Mouse (Mus musculus): ENCODE results near the gene Calb2. TPM values are rescaled to one million over a fixed set of nuclear protein-coding genes. Genes with fewer than 3 reads are reported as not detected.

Calb2 gene
- not detected in 2 replicates for total RNA-seq (2015; ENCODE audit: low replicate concordance)
- not detected in 2 replicates for total RNA-seq (2017; ENCODE audit: low replicate concordance)

DNA sequence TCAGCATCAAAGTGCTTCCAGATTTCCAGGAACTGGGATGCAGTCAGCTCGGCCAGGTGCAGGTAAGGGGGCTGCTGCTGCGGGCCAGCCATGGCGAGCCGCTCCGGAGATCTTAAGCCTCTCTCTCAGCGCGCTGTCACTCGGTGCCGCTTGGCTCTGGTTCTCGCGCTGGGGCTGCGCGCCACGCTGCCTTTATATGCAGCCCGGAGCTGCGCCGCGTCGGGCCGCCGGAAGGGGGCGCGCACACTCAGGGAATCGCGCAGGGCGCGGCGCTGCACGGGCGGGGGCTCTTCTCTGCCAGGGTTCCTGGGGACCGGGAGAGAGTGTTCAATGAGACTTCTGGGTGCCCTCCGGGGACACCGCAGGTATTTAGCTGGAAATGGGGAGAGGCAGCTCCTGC lies at the start of gene Calb2:
Gene Calb2, minus strand, starts transcription at position 165 of the 400 bp plus-strand sequence.
- ATAC-seq (replicated peaks; ENCODE audit: low FRiP score, poor library complexity, severe bottlenecking), result no peak

DNA sequence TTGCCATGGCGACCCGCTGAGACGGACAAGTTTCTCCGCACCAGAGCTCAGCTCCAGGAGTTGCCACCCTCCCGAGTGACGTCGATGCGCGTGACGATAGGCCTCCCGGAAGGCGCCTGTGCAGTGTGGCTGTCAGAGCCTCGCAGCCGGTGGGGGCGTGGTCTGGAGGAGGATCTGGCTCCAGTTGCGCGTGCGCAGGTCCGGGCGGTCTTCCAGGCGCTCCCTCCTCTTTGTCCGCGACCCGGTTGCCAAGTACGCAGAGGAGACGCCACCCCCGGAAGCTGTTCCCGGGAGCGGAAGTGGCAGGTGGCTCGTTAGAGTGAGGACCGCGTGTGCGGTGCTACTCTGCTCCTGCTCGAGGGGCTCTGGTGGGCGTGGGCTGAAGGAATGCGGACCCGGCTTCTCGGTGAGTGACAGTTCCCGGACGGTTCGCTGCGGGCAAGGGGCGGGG lies 49.7 kb upstream of the Calb2 start:
- peak; percentile 99 for ATAC-seq (replicated peaks; ENCODE audit: low FRiP score, poor library complexity, severe bottlenecking)

DNA sequence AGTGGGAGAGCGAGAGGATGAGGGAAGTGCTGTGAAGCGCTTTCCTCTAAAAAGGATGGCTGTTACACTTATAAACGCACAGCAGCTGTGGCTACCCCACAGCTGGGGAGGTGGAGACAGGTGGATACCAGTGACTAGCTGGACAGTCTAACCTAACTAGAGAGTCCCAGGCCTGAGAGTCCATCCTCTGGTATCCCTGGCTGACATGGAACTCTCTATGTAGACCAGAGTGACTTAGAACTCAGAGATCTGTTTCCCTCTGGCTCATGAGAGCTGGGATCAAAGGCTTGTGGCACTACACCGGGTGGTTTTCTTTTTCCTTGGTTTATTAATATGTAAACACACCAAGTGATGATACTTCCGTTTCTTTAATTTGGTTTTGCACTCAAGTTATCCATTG lies 49.2 kb upstream of the Calb2 start:
- no peak for ATAC-seq (replicated peaks; ENCODE audit: low FRiP score, poor library complexity, severe bottlenecking)

DNA sequence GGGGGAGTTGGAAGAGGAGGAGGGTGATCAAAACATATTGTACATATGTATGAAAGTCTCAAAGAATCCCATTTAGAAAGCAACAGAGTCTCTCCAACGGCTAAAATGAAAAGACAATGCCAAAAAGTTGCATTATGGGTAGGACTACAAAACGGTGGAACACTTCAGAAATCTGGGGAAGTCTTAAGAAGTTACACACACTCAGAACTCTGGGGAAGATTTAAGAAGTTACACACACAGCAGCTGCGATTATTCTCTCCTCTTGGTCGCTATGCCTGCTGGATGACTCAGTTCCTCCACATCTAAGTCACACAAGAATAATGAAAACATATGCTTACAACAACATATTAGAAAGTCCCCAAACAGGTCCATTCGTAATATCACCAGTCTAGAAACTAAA lies 48.2 kb upstream of the Calb2 start:
- ATAC-seq (replicated peaks; ENCODE audit: low FRiP score, poor library complexity, severe bottlenecking), result no peak

DNA sequence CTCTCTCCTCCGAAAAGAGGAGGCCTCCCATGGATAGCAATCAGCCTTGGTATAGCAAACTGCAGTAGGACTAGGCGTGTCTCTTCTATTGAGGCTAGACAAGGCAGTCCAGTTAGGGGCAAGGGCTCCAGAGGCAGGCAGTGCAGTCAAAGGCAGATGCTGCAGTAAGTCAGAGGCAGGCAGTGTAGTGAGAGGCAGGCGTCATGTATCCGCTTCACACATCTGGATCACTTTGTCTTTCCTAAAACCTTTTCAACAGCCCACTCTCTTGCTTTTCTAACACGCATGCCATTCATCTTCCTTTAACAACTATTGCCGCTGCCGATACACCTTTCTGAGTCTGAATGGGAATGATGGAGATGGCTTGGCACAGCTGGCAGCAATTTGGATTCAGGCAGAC lies 47.4 kb upstream of the Calb2 start, which contains the start of gene Cmtr2:
Gene Cmtr2, plus strand, starts transcription at position 301 of the 400 bp plus-strand sequence.
- ATAC-seq (replicated peaks; ENCODE audit: low FRiP score, poor library complexity, severe bottlenecking), result no peak

DNA sequence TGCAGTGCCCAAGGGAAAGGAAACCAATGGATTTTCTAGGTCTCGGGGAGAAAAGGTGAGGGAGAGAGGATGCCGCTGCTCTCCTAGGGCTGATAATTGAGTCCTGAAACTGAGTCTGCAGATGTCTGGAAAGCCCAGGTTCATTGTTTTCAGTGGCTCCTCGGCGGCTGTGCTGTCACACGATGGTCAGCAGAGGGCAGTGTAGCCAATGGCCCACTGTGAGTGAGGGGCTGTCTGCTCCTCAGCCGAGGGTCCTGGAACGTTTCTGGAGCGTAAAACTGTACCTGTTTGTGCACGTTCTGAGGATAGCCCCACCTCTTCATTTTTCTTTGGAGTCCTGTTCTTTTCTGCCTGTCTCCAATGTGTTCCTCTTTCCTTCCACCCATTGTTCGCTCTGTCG lies 33.8 kb upstream of the Calb2 start:
- no peak for ATAC-seq (replicated peaks; ENCODE audit: low FRiP score, poor library complexity, severe bottlenecking)

DNA sequence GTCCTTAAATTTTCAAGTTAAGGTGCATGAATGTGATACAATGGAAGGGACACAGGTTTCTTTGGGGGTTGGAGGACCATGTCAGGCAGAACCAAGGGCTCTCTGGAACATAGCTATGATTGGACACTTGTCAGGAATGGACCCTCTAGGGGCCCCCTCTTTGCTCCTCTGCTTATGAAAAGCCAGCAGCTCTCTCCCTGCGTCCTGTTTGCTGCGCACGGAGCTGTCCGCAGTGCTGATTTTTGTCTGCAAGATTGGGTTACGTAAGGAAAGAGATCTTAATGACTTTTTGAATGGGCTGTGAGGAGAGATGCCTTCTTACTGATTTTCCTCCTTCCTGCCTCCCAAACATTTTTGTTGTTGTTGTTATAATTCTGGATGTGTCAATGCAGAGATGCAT lies 28.7 kb upstream of the Calb2 start:
- no peak for ATAC-seq (replicated peaks; ENCODE audit: low FRiP score, poor library complexity, severe bottlenecking)

DNA sequence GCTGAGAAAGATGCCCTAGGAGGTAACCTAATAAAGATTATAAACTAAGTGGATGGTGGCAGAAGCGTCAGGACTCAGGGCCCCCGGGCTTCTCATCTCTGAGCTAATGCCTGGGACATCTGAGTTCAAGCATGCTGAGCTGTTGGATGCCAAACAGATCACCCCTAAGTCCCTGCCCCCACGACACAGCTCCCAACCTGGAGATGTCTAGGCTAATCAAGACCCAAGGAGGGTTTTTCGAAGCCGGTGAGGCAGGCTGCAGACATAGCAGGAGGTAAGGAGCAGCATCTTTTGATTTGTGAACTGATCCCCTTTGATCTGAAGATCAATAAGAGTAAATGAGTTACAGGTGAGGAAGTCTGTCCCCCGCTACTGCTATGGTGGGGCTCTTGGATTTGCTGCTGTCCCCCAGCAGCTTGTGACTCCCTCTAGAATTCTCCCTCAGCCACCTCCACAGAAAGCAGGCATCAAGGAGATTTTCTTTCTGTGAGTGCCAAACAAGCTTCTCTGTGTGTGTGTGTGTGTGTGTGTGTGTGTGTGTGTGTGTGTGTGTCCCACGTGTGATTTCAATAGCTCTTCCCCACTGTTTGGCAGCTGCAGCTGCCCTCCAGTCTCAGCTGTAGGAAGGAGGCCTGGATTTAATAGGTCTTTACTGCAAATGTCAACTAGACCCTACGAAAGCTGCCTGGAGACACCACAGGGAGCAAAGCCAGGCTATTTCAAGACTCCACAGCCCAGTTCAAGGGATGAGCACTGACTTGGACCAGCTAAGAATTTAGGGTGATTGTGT lies 21.1 kb upstream of the Calb2 start:
- ATAC-seq (replicated peaks; ENCODE audit: low FRiP score, poor library complexity, severe bottlenecking), result no peak

DNA sequence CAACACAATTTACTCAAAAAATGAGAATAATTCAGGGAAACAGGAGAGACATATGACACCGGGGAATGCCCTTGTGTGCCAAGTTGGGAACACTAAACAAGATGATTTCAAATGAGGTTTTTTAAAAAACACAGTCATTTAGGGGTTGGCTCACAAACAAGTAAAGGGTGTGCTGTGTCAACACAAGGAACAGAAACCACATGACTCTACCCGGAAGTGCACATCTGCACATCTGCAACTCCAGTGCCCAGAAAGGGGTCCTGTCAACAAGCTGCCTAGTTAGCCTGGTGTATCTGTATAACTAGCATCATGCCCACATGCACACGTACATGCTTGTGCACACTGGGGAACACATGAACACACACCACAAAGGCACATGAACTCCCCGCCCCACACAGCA lies 17.5 kb upstream of the Calb2 start:
- no peak for ATAC-seq (replicated peaks; ENCODE audit: low FRiP score, poor library complexity, severe bottlenecking)

DNA sequence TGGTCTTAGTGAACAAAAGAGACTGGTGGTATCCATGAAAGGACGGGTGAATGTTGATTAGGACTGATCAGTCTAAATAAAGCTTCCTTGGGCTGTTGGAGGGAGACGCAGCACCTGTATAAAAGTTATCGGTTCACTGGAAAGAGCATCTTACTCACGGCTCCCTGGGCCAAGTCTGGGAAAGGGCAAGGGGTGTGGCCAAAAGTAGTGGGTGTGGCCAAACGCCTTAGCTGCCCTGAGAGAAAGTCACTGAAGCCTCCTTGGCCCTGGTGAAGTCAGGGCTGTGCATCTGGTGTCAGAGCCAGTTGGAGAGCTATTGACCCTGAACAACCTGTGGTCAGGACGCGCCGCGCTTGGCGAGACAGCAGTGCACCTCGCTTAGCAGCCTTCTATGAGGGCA lies 15.7 kb upstream of the Calb2 start:
- ATAC-seq (replicated peaks; ENCODE audit: low FRiP score, poor library complexity, severe bottlenecking), result no peak

DNA sequence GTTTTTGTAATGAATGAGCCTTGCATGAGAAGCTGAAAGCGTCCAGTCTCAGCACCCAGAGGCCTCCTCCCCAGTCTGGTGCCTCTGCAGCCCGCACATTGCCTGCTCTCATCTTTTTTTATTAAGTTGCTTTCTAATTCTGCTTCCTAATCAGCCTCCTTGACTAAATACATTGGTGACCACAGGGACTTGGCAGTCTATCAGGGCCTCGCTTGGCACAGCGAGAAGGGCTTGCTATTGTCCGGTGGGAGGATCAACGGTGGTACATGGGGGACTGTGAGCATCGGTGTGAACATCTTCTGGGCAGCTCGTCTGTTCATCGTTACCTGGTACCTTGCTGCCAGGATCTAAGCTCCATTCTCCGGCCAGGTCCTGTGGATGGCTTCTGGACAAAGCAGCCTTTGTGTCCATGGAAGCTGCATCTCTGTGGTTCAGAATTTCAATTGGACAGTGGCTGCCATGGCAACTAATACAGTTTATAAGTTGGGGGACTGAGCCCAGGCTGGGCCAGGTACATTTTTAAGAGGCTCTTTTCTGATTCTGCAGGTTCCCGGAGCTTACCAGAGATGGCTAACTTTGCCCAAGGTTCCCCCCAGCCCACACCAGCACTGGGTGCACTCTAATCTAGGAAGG lies 14.8 kb upstream of the Calb2 start:
- no peak for ATAC-seq (replicated peaks; ENCODE audit: low FRiP score, poor library complexity, severe bottlenecking)

DNA sequence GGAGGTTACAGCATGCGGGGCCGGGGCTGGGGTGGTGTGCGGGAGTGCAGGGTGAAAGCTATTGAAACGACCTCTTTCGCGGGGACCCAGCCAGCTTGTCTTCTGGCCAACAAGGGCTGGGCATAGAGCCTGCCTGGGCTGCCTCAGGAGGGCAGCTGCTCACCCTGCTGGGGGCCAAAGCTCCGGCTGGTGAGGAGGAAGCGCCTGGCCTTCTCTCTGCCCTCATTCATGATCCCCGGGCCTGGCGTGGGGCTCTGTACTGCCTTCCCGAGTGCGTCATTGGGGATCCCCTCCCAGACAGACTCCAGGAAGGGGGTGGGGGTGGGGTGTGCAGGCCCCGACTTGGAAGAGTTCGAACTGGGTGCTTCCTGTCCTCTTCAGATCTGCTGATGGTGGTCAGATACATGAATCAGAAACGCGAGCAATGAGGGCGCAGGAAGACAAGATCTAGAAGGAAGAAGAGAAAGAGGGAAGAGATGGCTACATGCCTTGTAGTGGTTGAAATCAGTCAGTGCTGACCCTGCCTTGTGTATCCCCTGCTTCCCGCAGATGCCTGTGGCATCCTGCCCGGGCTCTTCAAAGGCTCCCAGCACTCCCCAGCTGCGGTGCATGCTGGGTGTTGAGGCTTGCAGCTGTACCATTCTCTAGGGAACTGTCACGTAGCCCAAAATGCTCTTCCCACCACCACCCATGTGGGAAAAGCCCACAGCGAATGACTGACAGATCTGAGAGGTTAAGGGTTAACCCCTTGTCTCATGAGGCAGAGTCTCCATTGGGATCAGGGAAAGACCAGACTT lies 9.5 kb upstream of the Calb2 start:
- ATAC-seq (replicated peaks; ENCODE audit: low FRiP score, poor library complexity, severe bottlenecking), result no peak

DNA sequence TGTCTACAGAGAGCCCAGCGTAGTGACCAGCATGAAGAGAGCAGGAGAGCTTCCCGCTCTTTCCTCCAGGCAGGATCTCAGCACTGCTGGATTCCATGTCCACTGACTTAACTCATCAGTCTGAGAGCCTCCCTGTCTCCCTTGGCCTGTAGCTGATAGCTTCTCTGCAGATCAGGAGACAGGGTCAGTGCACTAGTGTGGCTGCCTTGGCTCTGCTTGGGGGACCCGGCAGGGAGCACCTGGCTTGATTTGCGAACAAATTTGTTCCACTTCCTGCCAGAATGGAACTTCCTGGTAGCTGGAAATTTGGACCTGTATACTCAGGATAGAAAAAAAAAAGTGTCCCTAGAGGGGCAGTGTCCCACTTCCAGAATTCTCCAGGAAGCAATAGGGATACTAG lies 6.8 kb upstream of the Calb2 start:
- no peak for ATAC-seq (replicated peaks; ENCODE audit: low FRiP score, poor library complexity, severe bottlenecking)

DNA sequence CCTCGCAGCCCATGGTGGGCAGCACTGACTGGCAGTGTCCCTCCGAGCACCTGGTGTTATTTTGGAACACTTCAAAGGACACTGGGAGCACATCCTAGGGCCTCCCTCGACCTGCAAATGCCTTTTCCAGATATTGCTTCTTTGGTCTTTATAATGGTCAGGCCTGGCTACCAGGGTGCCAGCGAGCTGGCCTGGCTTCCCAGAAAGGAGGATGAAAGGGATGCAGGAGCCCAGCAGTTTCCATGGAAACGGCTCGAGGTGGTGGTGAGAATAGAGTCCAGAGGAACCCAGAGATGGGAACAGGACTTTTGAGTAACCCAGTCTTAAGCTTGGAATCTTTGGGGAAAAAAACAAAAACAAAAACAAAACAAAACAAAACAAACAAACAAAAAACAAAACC lies 4.2 kb upstream of the Calb2 start:
- no peak for ATAC-seq (replicated peaks; ENCODE audit: low FRiP score, poor library complexity, severe bottlenecking)

DNA sequence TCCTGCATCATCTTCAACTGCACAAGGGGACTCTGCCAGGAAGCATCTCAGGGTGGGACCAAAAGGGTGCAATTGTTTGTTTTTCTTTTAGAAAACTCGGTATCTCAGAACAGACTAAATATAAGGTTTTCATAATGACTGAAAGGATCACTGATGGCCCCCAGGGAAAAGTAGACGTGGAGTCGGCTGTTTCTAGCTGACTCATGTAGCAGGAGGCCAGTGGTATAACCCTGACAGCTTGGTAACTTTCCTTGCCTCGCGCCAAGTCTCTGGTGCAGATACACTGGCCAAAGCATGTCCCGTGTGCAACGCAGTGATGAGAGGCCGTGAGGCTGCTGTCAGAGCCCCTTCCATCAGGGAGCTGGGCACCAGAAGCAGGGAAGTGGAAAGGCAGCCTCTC lies 1.7 kb downstream of the Calb2 start:
- no peak for ATAC-seq (replicated peaks; ENCODE audit: low FRiP score, poor library complexity, severe bottlenecking)

DNA sequence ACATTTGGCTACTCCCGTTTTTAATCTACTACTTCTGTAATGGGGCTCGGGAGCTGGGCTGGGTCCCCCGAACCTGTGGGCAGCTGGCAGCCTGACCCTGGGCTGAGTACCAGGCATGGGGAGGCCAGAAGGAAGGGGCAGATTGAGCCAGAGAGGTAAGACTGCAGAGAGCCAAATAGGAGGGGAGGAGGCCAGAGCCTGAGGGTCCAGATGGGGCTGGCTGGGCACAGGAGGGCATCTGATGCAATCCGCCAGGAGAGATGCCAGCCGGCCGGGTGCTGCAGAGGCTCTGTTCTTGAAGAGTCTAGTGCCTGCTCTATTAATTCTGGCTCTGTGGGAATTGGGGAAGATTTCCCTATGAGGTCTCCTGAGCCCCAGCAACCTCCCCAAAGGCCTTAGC lies 6.0 kb downstream of the Calb2 start:
- no peak for ATAC-seq (replicated peaks; ENCODE audit: low FRiP score, poor library complexity, severe bottlenecking)

DNA sequence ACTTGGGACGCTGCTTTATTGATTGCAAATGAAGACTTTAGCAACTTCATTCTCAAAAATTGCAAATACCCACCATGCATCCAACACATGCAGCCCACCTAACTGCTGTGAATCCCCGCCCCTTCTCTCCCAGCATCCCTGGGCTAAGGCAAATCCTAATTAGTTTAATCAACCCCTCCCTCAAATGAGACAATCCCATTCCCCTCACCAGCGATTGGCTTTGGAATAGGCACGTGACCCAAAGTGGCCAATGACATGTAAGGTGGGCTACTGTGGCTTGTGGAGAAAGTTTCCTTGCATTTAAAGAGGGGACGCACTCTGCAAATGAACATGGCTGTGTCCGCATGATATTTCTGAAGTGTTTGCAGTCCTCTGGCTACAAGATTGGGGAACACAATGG lies 15.1 kb downstream of the Calb2 start:
- no peak for ATAC-seq (replicated peaks; ENCODE audit: low FRiP score, poor library complexity, severe bottlenecking)

DNA sequence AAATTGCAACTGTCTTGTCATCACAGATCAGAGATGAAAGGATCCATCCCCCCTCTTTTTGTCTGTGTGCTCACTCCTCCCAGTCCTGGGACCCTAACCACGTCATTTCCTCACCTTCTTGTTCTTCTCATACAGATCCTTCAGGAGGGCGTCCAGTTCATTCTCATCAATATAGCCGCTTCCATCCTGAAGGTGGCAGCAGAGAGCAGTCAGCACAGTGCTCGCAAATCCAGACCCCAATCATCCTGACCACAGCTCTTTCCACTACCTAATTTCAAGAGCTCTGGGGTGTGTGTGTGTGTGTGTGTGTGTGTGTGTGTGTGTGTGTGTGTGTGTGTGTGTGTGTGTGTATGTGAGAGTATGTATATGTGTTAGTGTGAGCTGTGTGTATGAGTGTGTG lies 22.5 kb downstream of the Calb2 start:
- no peak; the same call in 1 of the 2 replicates for ATAC-seq (replicated peaks; ENCODE audit: low FRiP score, poor library complexity, severe bottlenecking)

DNA sequence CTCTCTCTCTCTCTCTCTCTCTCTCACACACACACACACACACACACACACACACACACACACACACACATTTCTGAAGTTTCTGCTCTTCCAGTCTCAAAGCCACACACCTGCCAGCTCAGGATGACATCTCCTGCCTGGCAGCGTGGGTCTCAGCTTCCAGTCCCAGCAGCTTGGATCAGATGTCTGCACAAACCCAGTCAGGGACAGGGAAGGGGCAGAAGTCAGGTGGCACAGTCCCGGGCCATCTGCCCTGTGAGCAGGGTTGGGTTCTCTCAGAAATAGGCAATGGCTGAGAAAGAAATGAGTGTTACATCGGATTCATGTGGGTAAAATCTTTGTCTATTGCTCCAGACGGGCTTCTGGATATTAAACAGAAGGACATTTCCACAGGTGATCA lies 27.2 kb downstream of the Calb2 start:
- no peak for ATAC-seq (replicated peaks; ENCODE audit: low FRiP score, poor library complexity, severe bottlenecking)

DNA sequence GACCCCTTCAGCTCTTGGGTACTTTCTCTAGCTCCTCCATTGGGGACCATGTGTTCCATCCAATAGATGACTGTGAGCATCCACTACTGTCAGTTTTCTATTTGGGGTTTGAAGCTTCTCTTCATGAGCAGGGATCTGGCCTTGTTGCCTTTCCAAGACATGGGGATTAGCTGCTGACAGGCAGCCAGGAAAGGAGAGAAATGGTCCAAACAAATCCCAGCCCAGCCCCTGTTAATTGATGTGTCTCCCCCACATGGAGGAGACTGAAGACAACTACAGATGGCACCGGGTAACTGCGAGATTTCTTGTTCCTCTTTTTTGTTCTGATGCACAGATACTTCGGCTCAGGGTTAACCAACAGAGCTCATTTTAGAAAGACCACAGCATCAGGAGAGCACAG lies 27.9 kb downstream of the Calb2 start:
- no peak for ATAC-seq (replicated peaks; ENCODE audit: low FRiP score, poor library complexity, severe bottlenecking)

DNA sequence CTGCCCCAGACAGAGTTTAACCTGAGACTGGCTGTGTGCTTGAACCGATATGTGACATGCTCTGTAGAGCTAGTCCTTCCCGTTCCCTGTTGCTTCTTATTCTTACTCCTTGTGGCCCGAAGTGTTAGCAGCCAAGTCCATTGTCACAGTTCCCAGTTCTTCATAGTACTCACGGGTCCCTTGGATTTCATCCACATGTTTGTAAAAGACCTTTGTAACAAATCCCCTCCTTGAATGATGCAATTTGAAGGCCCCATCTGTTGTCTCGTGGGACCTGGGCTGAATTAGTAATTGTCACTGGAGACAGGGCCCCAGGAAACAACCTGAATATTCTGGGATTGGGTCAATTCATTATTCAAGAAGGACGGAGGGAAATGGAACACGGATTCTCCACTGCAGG lies 32.5 kb downstream of the Calb2 start:
- no peak for ATAC-seq (replicated peaks; ENCODE audit: low FRiP score, poor library complexity, severe bottlenecking)

All from erythroblast, adult 5-6 weeks (primary cell).